Mouse (Mus musculus) myocyte (in vitro differentiated cells): ENCODE measurements around the gene Usp28. TPM values are rescaled to one million over a fixed set of nuclear protein-coding genes. Genes with fewer than 3 reads are reported as not detected.

Source experiments
- H3K27me3 ChIP-seq: one replicate; pipeline ENCODE4 v1.6.1; 2011; ENCODE audit not compliant: control insufficient read depth, insufficient read depth, insufficient read length
- H3K36me3 ChIP-seq: one replicate; pipeline ENCODE4 v1.6.1; 2011; ENCODE audit not compliant: control insufficient read depth, insufficient read depth
- H3K4me2 ChIP-seq: one replicate; pipeline ENCODE4 v1.6.1; 2011; ENCODE audit warnings: low read depth, control low read depth
- H3K4me3 ChIP-seq: one replicate; pipeline ENCODE4 v1.5.1; 2011; ENCODE audit warnings: mild to moderate bottlenecking, control low read depth, moderate library complexity
- H3K79me2 ChIP-seq: one replicate; pipeline ENCODE4 v1.6.1; 2011; ENCODE audit not compliant: control insufficient read depth, insufficient read depth
- H3ac ChIP-seq: one replicate; pipeline ENCODE4 v1.6.1; 2011; ENCODE audit not compliant: control insufficient read depth, insufficient read length
- CEBPB ChIP-seq: IDR thresholded peaks from 2 replicates; pipeline ENCODE4 v1.6.1; 2011; ENCODE audit warnings: mild to moderate bottlenecking, moderate library complexity; ENCODE audit not compliant: poor library complexity, insufficient read depth, severe bottlenecking
- E2F4 ChIP-seq: IDR thresholded peaks from one replicate; pipeline ENCODE4 v1.6.1; 2011; ENCODE audit warnings: mild to moderate bottlenecking, control low read depth, moderate library complexity; ENCODE audit not compliant: insufficient read depth
- MAX ChIP-seq: IDR thresholded peaks from one replicate; pipeline ENCODE4 v1.6.1; 2011; ENCODE audit warnings: low read depth, mild to moderate bottlenecking, control low read depth
- MYOD1 ChIP-seq, 3 experiments: IDR thresholded peaks; one replicate each; pipeline ENCODE4 v1.6.1; 2011; ENCODE audit warnings: control low read depth in 2 of 3, low read depth in 2 of 3, mild to moderate bottlenecking in 2 of 3, moderate library complexity in 1 of 3; ENCODE audit not compliant: insufficient read length in 2 of 3, control insufficient read depth in 1 of 3
- MYOG ChIP-seq, 3 experiments: IDR thresholded peaks; one replicate each; pipeline ENCODE4 v1.6.1; 2011; ENCODE audit warnings: control low read depth in 2 of 3, low read depth in 2 of 3, mild to moderate bottlenecking in 2 of 3; ENCODE audit not compliant: insufficient read length in 2 of 3, control insufficient read depth in 1 of 3, insufficient read depth in 1 of 3
- POLR2A ChIP-seq: IDR thresholded peaks from one replicate; pipeline ENCODE4 v1.6.1; 2011; ENCODE audit warnings: low read depth, mild to moderate bottlenecking, control low read depth, moderate library complexity; ENCODE audit not compliant: insufficient read length
- POLR2AphosphoS2 ChIP-seq: IDR thresholded peaks from one replicate; pipeline ENCODE4 v1.6.1; 2011; ENCODE audit warnings: low read depth, control low read depth; ENCODE audit not compliant: insufficient read length
- REST ChIP-seq: IDR thresholded peaks from one replicate; pipeline ENCODE4 v1.6.1; 2011; ENCODE audit warnings: mild to moderate bottlenecking, control low read depth, moderate library complexity; ENCODE audit not compliant: insufficient read depth, insufficient read length
- SRF ChIP-seq: IDR thresholded peaks from one replicate; pipeline ENCODE4 v1.6.1; 2011; ENCODE audit warnings: low read depth; ENCODE audit not compliant: control insufficient read depth, insufficient read length
- TCF12 ChIP-seq: IDR thresholded peaks from one replicate; pipeline ENCODE4 v1.6.1; 2011; ENCODE audit warnings: mild to moderate bottlenecking, control low read depth; ENCODE audit not compliant: poor library complexity, insufficient read depth, severe bottlenecking
- TCF3 ChIP-seq: IDR thresholded peaks from one replicate; pipeline ENCODE4 v1.6.1; 2011; ENCODE audit warnings: low read depth, control low read depth; ENCODE audit not compliant: insufficient read length
- USF1 ChIP-seq: IDR thresholded peaks from one replicate; pipeline ENCODE4 v1.6.1; 2011; ENCODE audit warnings: low read depth, mild to moderate bottlenecking, control low read depth, moderate library complexity
- polyA plus RNA-seq: library from polyadenylated mRNA; unstranded; fragments of >200 nt; fragmentation: generic; extraction: Trizol; gene quantifications from one replicate; pipeline ENCODE4 v1.2.1, GENCODE M21; 2012; ENCODE audit warnings: missing spikeins

The Usp28 gene
- polyA plus RNA-seq, 1 experiment = 27.5 TPM

- no peak for TF ChIP-seq TCF12
- no peak for TF ChIP-seq MAX
- no peak for TF ChIP-seq TCF3
- no peak for TF ChIP-seq MYOD1 (IDR thresholded peaks at IDR 0.05; ENCODE audit: control insufficient read depth in 1 of 3, insufficient read length in 2 of 3, low read depth in 2 of 3)
- no peak for TF ChIP-seq MYOG (IDR thresholded peaks at IDR 0.05; ENCODE audit: control insufficient read depth in 1 of 3, insufficient read depth in 1 of 3, insufficient read length in 2 of 3, low read depth in 2 of 3)
- no peak for TF ChIP-seq POLR2AphosphoS2
- TF ChIP-seq POLR2A = no peak
- no peak for TF ChIP-seq SRF
- TF ChIP-seq REST = no peak
- no peak for TF ChIP-seq CEBPB
- TF ChIP-seq USF1 = no peak
- TF ChIP-seq E2F4 = no peak
- Histone ChIP-seq H3K4me2 (no peak overlapping the region), H3ac (no peak overlapping the region), H3K27me3 (no peaks in the 10 kb centered on the region), H3K4me3 (no peak overlapping the region), H3K36me3 (no peaks in the 10 kb centered on the region), H3K79me2 (peaks cover 1% of the 10 kb centered on the region)
Observed at GRCm38 (mm10) chr9:49050901-49051300, 65.7 kb downstream of the Usp28 start.

GRCm38 (mm10) chr9:49051349-49051748 is 66.2 kb downstream of the Usp28 start:
- no peak overlapping the region for H3ac ChIP-seq
- H3K36me3 ChIP-seq = no peaks in the 10 kb centered on the region
- no peak overlapping the region for H3K4me2 ChIP-seq
- TF ChIP-seq CEBPB = no peak
- TF ChIP-seq MYOD1 (IDR thresholded peaks at IDR 0.05; ENCODE audit: control insufficient read depth in 1 of 3, insufficient read length in 2 of 3, low read depth in 2 of 3) = peak in 2 of 3 experiments; percentile 42 to 62
- no peak for TF ChIP-seq TCF12
- no peak for TF ChIP-seq TCF3
- H3K27me3 ChIP-seq = no peaks in the 10 kb centered on the region
- H3K79me2 ChIP-seq = peaks cover 6% of the 10 kb centered on the region
- H3K4me3 ChIP-seq = no peak overlapping the region

- TF ChIP-seq SRF (no peak), TCF12 (no peak), MYOD1 (IDR thresholded peaks at IDR 0.05; ENCODE audit: control insufficient read depth in 1 of 3, insufficient read length in 2 of 3, low read depth in 2 of 3) (no peak), USF1 (no peak), REST (no peak), CEBPB (no peak), POLR2AphosphoS2 (no peak), TCF3 (no peak), MYOG (IDR thresholded peaks at IDR 0.05; ENCODE audit: control insufficient read depth in 1 of 3, insufficient read depth in 1 of 3, insufficient read length in 2 of 3, low read depth in 2 of 3) (no peak), E2F4 (no peak), POLR2A (no peak), MAX (no peak)
- H3K27me3 ChIP-seq = no peaks in the 10 kb centered on the region
- H3K36me3 ChIP-seq = no peaks in the 10 kb centered on the region
- no peak overlapping the region for H3ac ChIP-seq
- H3K4me2 ChIP-seq = no peak overlapping the region
- H3K4me3 ChIP-seq = no peak overlapping the region
- peaks cover 13% of the 10 kb centered on the region for H3K79me2 ChIP-seq
Observed at GRCm38 (mm10) chr9:49054028-49054427, 68.9 kb downstream of the Usp28 start.

GRCm38 (mm10) chr9:49055333-49056205 is 70.4 kb downstream of the Usp28 start, which contains the start of gene Zw10:
Gene Zw10, plus strand, starts transcription at chr9:49055613.
- H3K27me3 ChIP-seq = no peaks in the 10 kb centered on the region
- peak within 1 kb of the TSS; percentile 54 for H3K4me3 ChIP-seq
- H3K4me2 ChIP-seq = peak within 1 kb of the TSS; percentile 89
- TF ChIP-seq REST (no peak), USF1 (no peak), E2F4 (peak; percentile 73), SRF (no peak), MYOD1 (IDR thresholded peaks at IDR 0.05; ENCODE audit: control insufficient read depth in 1 of 3, insufficient read length in 2 of 3, low read depth in 2 of 3) (no peak), CEBPB (no peak), MYOG (IDR thresholded peaks at IDR 0.05; ENCODE audit: control insufficient read depth in 1 of 3, insufficient read depth in 1 of 3, insufficient read length in 2 of 3, low read depth in 2 of 3) (peak in 1 of 3 experiments; percentile 21), POLR2A (peak; percentile 92), POLR2AphosphoS2 (peak; percentile 86), TCF3 (no peak)
- H3K79me2 ChIP-seq = peaks cover 13% of the 10 kb centered on the region
- H3ac ChIP-seq = peak within 1 kb of the TSS; percentile 9
- H3K36me3 ChIP-seq = no peaks in the 10 kb centered on the region
